Mouse (Mus musculus) kidney, postnatal 0 days (tissue): ENCODE data around the gene Kcnc3. TPM values are rescaled to one million over a fixed set of nuclear protein-coding genes. Genes with fewer than 3 reads are reported as not detected.

Source experiments
- ATAC-seq: fragments of 200-750 bp; cut with Nextera tagmentation; replicated peaks from 2 replicates; pipeline ENCODE4 v1.8.0; 2017; ENCODE audit warnings: low read depth, moderate number of reproducible peaks, moderate TSS enrichment, moderate library complexity; ENCODE audit not compliant: low FRiP score
- DNase-seq: peaks from one replicate; pipeline ENCODE4 v3.0.0-alpha.2; 2016; ENCODE audit warnings: low spot score
- H3K27ac ChIP-seq: fragments of 300-500 bp; sonication (generic); 2 replicates; pipeline ENCODE4 v1.5.1; 2014; ENCODE audit warnings: mild to moderate bottlenecking
- H3K27me3 ChIP-seq: fragments of 300-500 bp; sonication (generic); 2 replicates; pipeline ENCODE4 v1.6.1; 2014; ENCODE audit warnings: low read length, mixed read lengths; ENCODE audit not compliant: insufficient read depth
- H3K36me3 ChIP-seq: fragments of 300-500 bp; sonication (generic); 2 replicates; pipeline ENCODE4 v1.6.1; 2014; ENCODE audit warnings: low read length, mixed read lengths; ENCODE audit not compliant: insufficient read depth
- H3K4me1 ChIP-seq: fragments of 300-500 bp; sonication (generic); replicated peaks from 2 replicates; pipeline ENCODE4 v1.6.1; 2014; ENCODE audit warnings: antibody characterized with exemption, low read length, mixed read lengths; ENCODE audit not compliant: insufficient read depth
- H3K4me2 ChIP-seq: fragments of 300-500 bp; sonication (generic); 2 replicates; pipeline ENCODE4 v1.6.1; 2014; ENCODE audit warnings: mild to moderate bottlenecking, low read length, moderate library complexity, mixed read lengths
- H3K4me3 ChIP-seq: fragments of 300-500 bp; sonication (generic); replicated peaks from 2 replicates; pipeline ENCODE4 v1.5.1; 2014; ENCODE audit warnings: low read depth, low read length
- H3K9ac ChIP-seq: fragments of 300-500 bp; sonication (generic); 2 replicates; pipeline ENCODE4 v1.6.1; 2014; ENCODE audit warnings: low read depth, low read length
- H3K9me3 ChIP-seq: fragments of 300-500 bp; sonication (generic); replicated peaks from 2 replicates; pipeline ENCODE4 v1.6.1; 2016; ENCODE audit warnings: low read length, inconsistent platforms, mixed read lengths
- CTCF ChIP-seq: IDR thresholded peaks from 2 replicates; pipeline ENCODE4 v1.5.1; 2016; ENCODE audit warnings: antibody characterized with exemption, low read depth, mild to moderate bottlenecking, moderate library complexity
- WGBS: fragments of 180-500 bp; shearing (Covaris S2); extraction: QIAGEN DNeasy Blood & Tissue Kit; methylation state at CpG from one replicate; pipeline ENCODE4 v1.1.7; 2014; 5-methylcytosine and 5-hydroxymethylcytosine counted together
- polyA plus RNA-seq: library from polyadenylated mRNA; unstranded; fragments of >200 nt; fragmentation: Nextera tagmentation; extraction: Ambion mirVana; gene quantifications from 2 replicates; pipeline ENCODE4 v1.2.1, GENCODE M21; 2015

The Kcnc3 gene
- polyA plus RNA-seq, 1 experiment from 2014 or later, result 0.30 TPM

DNA sequence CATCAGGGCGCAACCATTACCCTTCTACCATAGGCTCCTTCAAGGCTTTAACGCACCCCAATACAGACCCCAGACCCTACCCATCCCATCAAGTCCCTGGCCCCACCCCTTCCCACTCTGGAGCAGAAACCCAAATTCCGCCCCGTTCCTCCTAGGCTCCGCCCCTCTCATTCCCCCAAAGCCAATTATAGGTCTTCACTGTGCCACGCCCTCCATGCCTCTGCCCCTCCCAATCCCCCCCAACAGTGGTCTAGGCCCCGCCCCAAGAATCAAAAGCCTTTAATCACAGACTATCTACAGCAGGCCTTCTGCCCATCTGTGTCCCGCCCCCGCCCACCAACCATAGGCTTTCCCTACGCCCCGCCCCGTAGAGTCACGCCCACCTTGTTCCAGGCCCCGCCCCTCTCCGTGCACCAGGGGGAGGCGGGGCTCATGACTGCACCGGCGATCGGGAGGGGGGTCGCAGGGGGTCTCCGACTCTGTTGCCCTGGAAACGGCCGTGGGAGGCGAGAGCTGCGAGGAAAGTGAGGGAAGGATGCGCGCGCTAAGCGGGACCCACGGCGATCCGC lies 37.2 kb upstream of the Kcnc3 start:
- no peaks in the 10 kb centered on the region for H3K9me3 ChIP-seq
- ATAC-seq, result peak; percentile 84
- H3K4me1 ChIP-seq, result no peaks in the 10 kb centered on the region
- H3K9ac ChIP-seq, result peak overlapping the region; percentile 83
- peaks cover 32% of the 10 kb centered on the region for H3K36me3 ChIP-seq
- H3K4me2 ChIP-seq, result peak overlapping the region; percentile 62
- peak overlapping the region; percentile 74 for H3K4me3 ChIP-seq
- H3K27me3 ChIP-seq, result no peaks in the 10 kb centered on the region
- peak; percentile 97 for DNase-seq
- H3K27ac ChIP-seq, result peak overlapping the region; percentile 99
- no peak for TF ChIP-seq CTCF
- 1% methylated on average over 31 of the region's 32 CpGs for WGBS

DNA sequence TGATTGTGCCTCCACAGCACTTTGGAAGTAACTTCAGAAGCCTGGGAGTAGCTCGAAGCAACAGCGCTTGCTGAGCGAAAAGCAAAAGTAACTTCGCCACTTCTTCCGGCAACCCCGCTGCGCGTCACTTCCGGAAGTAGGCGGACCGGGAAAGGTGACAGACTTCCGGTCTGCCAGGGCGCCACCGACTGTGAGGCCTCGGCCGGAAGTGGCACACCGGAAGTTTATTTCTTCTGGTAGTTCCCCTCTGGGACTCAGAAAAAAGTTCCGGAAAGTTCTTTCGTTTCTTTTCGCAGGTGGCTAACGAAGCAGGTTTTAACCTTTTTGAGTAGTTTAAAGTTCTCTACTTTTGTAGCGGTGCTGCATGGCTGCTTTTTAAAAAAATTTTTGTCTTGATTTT lies 36.6 kb upstream of the Kcnc3 start, which contains the start of gene Nr1h2:
Gene Nr1h2, minus strand, starts transcription at position 126 of the 400 bp plus-strand sequence.
- WGBS, result under 1% methylated on average over 22 of the region's 22 CpGs
- Histone ChIP-seq H3K36me3 (peaks cover 32% of the 10 kb centered on the region), H3K4me2 (peak within 1 kb of the TSS; percentile 62), H3K9ac (peak within 1 kb of the TSS; percentile 83), H3K4me3 (peak within 1 kb of the TSS; percentile 74), H3K4me1 (no peaks in the 10 kb centered on the region), H3K27ac (peak within 1 kb of the TSS; percentile 99), H3K27me3 (no peaks in the 10 kb centered on the region), H3K9me3 (no peaks in the 10 kb centered on the region)
- ATAC-seq, result peak; percentile 83
- DNase-seq, result peak; percentile 98
- no peak for TF ChIP-seq CTCF

DNA sequence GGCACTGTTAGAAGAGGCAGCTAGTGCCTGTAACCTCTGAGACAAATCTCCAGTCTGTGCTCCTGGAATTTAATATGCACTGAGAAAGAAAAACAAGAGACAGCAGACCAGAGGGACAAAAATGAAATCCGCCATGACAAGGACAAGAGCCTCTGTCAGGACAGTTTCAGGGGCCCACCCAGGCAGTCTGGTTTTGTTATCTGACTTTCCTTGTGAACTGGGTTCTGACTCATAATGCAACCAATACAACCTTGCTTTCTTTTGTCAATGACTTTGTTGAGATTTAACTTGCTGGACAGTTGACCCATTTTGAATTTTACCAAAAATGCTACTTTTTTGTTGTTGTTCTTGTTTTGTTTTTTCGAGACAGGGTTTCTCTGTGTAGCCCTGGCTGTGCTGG lies 32.8 kb upstream of the Kcnc3 start:
- no peak overlapping the region for H3K27ac ChIP-seq
- no peaks in the 10 kb centered on the region for H3K4me1 ChIP-seq
- H3K4me3 ChIP-seq, result no peak overlapping the region
- no peak for ATAC-seq
- no peaks in the 10 kb centered on the region for H3K9me3 ChIP-seq
- no peak overlapping the region for H3K9ac ChIP-seq
- no peak for DNase-seq
- TF ChIP-seq CTCF, result no peak
- 58% methylated on average over 2 of the region's 2 CpGs for WGBS
- no peaks in the 10 kb centered on the region for H3K27me3 ChIP-seq
- H3K36me3 ChIP-seq, result no peaks in the 10 kb centered on the region
- no peak overlapping the region for H3K4me2 ChIP-seq

DNA sequence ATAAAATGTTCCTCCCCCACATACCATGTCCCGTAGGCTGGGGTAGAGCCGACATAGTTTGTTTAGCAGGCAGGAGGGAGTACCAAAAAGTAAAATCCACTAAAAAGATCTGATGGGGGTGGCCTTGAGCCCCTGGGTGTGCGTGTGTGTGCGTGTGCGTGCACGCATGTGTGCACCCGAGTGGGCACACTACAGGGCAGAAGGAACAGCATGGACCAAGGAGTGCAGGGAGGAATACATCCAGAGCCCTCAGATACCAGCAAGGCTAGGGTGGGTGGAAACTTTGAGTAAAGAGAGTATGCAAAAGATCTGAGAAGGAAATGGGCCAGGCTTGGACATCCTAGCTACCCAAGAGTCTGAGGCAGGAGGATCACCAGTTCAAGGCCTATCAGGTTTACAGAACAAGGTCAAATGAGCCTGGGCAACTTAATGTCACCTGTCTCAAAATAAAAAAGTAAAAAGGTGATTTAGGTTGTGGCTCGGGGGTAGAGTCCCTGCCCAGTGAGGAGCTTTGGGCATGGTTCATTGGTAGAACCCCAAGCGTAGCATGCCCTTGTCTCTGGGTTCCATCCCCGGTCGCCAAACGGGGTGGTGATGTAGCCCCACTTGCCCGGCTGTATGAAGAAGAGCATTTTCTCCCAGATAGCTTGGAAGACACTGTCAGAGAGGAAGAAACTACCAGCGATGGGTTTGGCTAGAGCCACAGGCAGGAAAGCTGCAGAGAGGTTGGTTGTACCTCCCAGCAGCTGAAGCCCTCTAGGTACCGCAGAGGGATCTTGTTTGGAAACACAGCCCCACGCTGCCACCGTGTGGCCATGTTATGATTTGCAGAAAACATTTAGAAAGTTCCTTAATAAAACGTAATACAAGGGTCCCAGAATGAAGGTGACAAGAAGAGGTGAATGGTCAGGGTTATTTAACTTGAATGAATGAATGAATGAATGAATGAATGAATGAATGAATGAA lies 29.7 kb upstream of the Kcnc3 start:
- H3K4me1 ChIP-seq, result no peaks in the 10 kb centered on the region
- H3K36me3 ChIP-seq, result no peaks in the 10 kb centered on the region
- no peak overlapping the region for H3K4me3 ChIP-seq
- TF ChIP-seq CTCF, result peak; percentile 83
- no peak overlapping the region for H3K27ac ChIP-seq
- WGBS, result 49% methylated on average over 18 of the region's 18 CpGs
- DNase-seq, result peak; percentile 86
- no peaks in the 10 kb centered on the region for H3K9me3 ChIP-seq
- H3K9ac ChIP-seq, result no peak overlapping the region
- no peak overlapping the region for H3K4me2 ChIP-seq
- peak; percentile 47; the same call in 1 of the 2 replicates for ATAC-seq
- no peaks in the 10 kb centered on the region for H3K27me3 ChIP-seq

DNA sequence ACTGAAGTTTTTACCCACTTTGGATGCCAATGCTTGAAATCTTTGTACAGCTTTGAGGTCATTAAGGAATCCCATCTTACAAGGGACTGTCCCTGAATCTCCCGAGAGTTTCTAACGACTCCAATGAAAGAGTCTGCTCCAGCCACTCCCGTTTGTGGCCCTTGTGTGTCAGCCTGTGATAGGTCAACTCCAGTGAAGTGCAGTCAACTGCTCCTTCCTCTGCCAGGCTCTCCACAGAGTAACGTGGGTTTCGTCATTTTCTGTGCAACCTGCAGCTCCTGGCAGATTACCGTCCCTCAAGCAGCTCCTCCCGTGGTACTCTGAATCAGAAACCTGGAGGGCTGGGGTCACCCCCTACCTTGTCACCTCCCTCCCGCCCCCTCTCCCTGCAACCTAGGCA lies 27.2 kb upstream of the Kcnc3 start:
- ATAC-seq, result no peak
- no peaks in the 10 kb centered on the region for H3K36me3 ChIP-seq
- no peak overlapping the region for H3K4me2 ChIP-seq
- TF ChIP-seq CTCF, result no peak
- H3K27me3 ChIP-seq, result no peaks in the 10 kb centered on the region
- 40% methylated on average over 8 of the region's 8 CpGs for WGBS
- no peak overlapping the region for H3K4me3 ChIP-seq
- DNase-seq, result no peak
- H3K9ac ChIP-seq, result no peak overlapping the region
- no peak overlapping the region for H3K27ac ChIP-seq
- H3K4me1 ChIP-seq, result no peaks in the 10 kb centered on the region
- H3K9me3 ChIP-seq, result no peaks in the 10 kb centered on the region

DNA sequence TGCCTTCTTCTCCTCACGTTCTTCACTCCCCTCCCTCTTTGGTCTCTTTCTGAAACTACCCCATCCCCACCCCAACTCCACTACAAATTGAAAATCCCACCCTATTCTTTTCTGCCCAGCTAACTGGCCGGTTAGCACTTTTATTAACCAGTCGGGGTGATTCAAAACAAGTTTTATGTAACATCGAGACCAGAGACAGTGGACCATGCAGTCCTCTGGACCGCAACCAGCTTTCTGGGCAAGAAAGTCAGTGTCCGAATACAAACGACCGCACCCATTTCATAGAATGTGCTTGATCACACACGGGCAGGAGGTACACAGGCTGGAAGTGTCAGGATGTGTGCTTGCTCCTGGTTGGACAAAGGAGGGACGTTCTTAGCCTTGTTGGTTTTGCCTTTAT lies 26.0 kb upstream of the Kcnc3 start:
- Histone ChIP-seq H3K4me2 (no peak overlapping the region), H3K9me3 (no peaks in the 10 kb centered on the region), H3K4me1 (no peaks in the 10 kb centered on the region), H3K4me3 (no peak overlapping the region), H3K27ac (no peak overlapping the region), H3K9ac (no peak overlapping the region), H3K36me3 (no peaks in the 10 kb centered on the region), H3K27me3 (no peaks in the 10 kb centered on the region)
- WGBS, result 65% methylated on average over 10 of the region's 10 CpGs
- no peak for TF ChIP-seq CTCF
- DNase-seq, result no peak
- ATAC-seq, result no peak
